Mouse (Mus musculus) hematopoietic multipotent progenitor cell, adult 10-12 weeks (in vitro differentiated cells): Measurements from ENCODE around the gene Cux2. TPM values are rescaled to one million over a fixed set of nuclear protein-coding genes. Genes with fewer than 3 reads are reported as not detected.

ENCODE experiments used
- polyA plus RNA-seq: library from polyadenylated mRNA; stranded (reverse); fragments of >175 nt; gene quantifications from 2 replicates; pipeline ENCODE4 v1.2.3, GENCODE M21; 2012; ENCODE audit warnings: low replicate concordance

Cux2 gene
- 0.06 TPM in 1 of 2 replicates, not detected in the other for polyA plus RNA-seq

DNA sequence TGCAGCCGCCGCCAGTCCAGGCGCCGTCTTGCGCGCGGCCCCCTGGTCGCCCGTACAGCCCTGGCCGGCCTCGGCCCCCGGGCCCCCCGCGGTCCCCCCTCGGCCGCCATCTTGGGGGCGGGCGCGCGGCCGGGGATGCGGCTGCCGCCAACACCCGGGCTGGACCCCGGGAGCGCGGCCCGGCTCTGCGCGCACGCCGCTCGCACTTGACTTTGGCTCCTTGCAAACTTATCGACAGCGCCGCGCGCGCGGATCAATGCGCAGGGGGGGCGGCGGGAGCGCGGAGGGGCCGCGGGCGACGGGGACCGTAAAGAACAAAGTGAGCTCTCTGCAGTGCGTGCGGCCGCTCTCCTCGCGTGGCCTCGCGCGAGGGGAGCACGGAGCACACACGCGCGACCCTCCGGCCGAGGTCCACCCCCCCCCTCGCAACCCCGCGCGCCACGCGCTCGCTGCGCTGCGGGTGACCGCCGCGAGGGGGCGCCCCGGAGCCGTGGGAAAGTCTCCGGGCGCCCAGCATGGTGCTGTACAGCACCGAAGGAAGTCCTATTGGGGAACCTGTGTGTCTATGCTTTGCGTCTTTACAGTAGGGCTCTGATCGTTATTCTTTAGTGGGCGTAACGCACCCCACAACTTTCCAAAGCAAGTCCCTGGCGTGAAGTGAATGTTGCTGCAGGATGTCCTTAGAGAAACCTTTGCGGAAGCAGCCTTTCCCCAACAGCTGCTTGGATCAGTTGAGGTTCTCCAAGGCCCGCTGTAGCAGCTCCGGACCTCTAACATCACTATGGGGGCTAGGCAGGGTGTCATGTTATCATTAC lies at the start of gene Cux2:
Gene Cux2 (minus strand): TSS at position 86 of the 815 bp plus-strand sequence.

DNA sequence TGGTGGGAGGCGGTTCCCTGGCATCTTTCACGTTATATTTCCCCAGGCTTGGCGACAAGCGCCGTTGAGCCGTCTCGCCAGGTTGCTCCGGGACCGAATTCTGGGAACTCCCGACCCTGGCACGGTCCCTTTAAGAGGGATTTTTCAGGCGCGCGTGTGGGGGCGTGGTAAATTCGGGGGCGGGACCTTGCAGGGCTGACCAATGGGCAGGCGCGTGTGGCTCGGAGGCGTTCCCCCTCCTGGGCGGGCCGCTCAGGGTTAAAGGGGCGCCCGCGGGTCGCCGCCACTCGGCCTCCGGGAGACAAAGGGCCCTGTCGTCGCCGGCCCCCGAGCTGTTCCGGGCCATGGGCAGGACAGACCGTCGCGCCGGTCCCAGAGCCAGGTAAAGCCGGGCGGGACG lies 201.2 kb downstream of the Cux2 start, which contains the start of gene Pheta1:
Gene Pheta1 (plus strand): TSS at position 242 of the 400 bp plus-strand sequence.

DNA sequence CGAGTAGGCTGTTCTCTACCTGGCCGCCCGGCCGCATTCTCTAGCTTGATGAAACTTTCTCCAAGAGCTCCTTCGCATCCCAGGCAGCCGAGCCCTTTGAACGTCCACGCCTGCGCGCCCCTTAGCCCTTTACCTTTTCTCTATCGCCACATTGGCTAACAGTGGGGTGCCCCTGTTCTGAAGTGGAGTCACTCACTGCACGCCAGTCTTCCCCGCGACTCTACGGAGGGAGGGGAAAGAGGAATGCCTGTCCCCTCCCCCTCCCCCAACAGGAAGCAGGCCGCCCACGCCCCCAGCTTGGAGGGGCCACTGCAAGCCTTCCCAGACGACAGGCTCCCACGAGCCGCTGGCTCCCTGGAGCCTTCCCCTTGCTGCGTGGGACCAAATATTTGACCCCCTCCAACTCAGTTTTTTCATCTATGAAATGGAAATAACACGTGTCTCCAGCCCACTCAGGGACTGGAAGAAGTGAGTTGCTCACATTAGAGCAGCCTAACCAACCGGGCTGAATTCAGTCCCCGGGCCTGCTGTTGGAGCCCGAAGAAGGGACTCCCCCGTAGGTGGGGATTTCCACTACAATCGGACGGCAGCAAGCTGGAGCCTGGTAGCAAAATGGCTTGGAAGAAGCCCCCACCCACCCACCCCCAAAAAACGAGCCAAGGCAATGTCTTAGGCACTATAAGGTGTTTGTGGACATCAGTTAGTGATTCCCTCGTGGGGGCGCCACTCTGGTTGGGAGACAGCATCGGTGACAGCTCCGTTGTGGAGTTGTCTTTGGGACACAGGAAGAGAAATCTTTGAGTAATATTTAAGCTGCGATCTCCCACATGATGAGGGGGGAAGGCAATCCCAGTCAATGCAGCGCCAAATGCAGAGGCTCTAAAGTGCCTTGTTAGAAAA lies 212.2 kb downstream of the Cux2 start, which contains the start of gene Sh2b3:
Gene Sh2b3 (minus strand): TSS at position 206 of the 900 bp plus-strand sequence.

Other genes starting within 250 kb of the Cux2 start
- 242 and 1,055 TPM in 2 replicates for gene Sh2b3, start 212.5 kb downstream of the Cux2 start, polyA plus RNA-seq
- 4.7 and 27.2 TPM in 2 replicates for gene Pheta1, start 201.1 kb downstream of the Cux2 start, polyA plus RNA-seq
- not detected in 2 replicates for gene Myl2, start 50.8 kb upstream of the Cux2 start, polyA plus RNA-seq
- 0.15 TPM in 1 of 2 replicates, not detected in the other for gene Ccdc63, start 90.7 kb upstream of the Cux2 start, polyA plus RNA-seq
- gene Ppp1cc, start 108.2 kb upstream of the Cux2 start, polyA plus RNA-seq, result 90.1 and 100 TPM in 2 replicates
- gene Hvcn1, start 156.7 kb upstream of the Cux2 start, polyA plus RNA-seq, result 217 and 339 TPM in 2 replicates
- 18.2 and 18.9 TPM in 2 replicates for gene Tctn1, start 214.4 kb upstream of the Cux2 start, polyA plus RNA-seq
- 13.9 and 25.2 TPM in 2 replicates for gene Pptc7, start 234.3 kb upstream of the Cux2 start, polyA plus RNA-seq